Mouse (Mus musculus) right cerebral cortex, postnatal 14 days (tissue): ENCODE measurements around the gene Bloc1s4.

Source experiments
- DNase-seq: peaks from one replicate; pipeline ENCODE4 v3.0.0; 2022

Bloc1s4 gene

DNA sequence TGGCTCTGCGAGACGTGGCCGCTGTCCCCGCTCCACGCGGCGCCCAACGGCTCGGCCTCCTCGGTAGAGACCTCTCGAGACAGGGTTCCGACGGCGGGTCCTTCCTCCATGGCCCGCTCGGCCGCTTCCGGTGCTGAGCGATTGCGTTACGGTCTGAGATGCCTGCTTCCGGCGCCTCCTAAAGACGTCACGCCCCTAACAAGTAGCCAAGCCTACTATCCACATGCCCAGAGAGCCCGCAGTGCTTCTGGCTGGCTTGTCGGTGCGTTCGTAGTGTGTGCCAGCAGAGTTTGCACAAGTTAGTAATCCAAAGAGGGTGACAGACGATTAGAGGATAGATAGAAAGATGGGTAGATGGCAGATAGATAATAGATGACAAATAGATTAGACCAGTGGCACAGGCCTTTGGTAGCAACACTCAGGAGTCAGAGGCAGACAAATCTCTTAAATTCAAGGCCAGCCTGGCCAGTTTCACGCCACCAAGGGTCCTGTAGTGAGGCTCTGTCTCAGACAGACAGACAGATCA, at the start of gene Bloc1s4:
Gene Bloc1s4 (minus strand): TSS at position 115 of the 526 bp plus-strand sequence.
- peak; percentile 96 for DNase-seq

DNA sequence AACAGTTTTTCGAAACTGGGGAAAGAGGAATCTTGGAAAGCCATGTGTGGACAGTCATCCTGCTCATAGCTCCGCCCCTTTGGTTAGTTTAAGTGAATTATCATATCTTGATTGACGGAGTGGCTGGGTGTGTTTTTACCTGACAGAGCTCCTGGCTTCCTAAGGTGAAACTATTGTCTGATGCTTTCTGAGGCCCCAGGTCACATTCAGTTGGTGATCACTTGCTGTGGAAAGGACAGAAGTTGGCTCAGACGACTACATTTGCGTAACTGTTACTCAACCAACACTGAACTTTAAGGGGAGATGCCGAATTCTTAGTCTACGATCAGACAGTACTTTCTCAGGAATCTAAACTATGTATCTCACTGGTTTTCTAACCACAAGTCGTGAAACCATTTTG, 48.8 kb upstream of the Bloc1s4 start:
- DNase-seq = no peak

DNA sequence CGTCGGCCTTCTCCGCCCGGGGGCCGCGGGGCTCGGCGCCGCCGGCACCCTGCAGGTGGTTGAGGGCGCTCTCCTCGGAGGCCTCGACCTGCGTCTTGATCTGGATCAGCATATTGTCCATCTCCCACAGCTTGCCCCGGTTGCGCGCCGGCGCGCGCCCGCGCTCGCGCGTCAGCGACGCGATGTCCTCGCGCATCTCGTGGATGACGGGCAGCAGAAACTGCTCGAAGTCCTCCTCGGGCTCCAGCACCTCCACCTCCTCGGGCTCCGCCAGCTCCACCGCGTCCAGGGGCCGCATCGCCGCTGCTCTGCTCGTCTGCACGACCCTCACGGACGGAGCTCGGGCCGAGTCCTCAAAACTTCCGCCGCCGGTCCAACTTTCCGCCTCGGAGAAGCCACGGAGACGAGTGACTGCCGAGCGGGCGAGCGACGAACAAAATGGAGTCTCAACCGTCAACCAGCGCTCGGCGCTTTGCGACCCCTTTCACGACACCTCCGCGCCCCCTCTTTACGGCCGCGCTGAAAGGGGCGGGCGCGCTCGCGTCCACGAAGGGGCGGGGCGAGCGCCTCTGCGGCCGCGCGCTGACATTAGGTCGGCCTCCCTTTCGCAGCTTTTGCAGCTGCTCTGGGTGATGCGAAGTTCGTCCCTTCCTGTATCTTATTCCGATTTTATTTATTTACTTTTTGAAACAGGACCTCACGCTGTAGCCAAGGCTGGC, 48.0 kb upstream of the Bloc1s4 start, which contains the start of gene Mrfap1:
Gene Mrfap1 (minus strand): TSS at position 477 of the 719 bp plus-strand sequence.
- peak; percentile 91 for DNase-seq

DNA sequence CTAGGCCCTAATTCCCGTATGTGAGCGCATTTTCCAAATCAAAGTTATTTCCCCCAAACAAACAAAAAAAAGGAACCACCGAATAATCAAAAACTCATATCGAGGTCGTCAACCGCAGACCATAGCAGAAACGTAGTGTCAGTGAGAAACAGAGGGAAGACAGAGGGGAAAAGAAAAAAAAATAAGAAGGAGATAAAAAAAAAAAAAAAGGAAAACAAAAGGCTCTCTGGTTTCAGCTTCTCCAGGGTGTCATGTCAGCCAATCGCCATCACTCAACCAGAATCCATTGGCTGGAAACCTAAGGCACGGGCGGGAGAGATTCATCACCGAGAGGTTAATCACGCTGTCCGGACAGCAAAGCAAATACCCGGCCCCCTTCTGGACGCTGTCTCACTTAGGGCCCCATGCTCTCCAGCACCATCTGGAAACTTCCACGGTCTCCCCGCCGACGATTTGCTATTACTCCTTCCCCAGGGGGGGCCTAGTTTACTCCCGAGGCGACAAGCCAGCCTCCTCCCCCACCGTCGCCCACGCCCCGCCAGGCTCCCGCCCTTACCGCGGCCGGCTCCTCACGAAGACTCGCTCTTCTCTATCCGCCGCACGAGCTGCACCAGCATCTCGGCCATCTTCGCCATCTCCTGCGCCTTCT, 47.3 kb upstream of the Bloc1s4 start:
- peak; percentile 72 for DNase-seq

DNA sequence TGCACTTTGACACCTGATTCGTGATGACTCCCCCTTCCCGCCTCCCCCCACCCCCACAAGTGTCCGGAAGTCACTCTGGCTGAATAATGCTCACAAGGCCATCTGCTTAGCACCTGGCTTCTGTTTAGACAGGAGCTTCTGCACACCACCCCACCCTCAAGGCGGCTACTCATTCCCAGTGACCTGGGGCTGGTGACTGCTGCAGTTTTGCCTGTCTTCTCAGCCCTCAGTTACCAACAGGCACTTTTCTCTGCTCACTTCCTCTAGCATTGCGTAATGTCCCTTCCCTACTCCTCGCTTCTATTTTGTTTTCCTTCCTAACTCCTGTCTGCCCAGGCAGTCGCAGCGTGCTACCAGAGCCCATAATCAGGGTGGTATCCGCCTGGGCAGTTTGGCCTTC, 43.4 kb upstream of the Bloc1s4 start:
- no peak for DNase-seq

DNA sequence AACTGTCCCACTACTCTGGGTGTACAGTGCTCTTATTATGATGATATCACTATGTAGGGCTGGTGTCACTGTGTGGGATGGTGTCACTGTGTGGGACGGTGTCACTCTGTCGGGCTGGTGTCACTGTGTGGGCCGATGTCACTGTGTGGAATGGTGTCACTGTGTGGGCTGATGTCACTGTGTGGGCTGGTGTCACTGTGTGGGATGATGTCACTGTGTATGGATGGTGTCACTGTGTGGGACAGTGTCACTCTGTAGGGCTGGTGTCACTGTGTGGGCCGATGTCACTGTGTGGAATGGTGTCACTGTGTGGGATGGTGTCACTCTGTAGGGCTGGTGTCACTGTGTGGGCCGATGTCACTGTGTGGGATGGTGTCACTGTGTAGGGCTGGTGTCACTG, 37.6 kb upstream of the Bloc1s4 start:
- no peak for DNase-seq

DNA sequence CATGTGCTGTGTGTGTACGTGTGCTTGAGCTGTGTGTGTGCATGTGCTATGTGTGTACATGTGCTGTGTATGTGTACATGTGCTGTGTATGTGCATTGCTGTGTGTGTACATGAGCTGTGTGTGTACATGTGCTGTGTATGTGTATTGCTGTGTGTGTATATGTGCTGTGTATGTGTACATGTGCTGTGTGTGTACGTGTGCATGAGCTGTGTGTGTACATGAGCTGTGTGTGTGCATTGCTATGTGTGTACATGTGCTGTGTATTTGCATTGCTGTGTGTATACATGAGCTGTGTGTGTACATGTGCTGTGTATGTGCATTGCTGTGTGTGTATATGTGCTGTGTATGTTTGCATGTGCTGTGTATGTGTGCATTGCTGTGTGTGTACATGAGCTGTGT, 31.1 kb upstream of the Bloc1s4 start:
- no peak for DNase-seq

DNA sequence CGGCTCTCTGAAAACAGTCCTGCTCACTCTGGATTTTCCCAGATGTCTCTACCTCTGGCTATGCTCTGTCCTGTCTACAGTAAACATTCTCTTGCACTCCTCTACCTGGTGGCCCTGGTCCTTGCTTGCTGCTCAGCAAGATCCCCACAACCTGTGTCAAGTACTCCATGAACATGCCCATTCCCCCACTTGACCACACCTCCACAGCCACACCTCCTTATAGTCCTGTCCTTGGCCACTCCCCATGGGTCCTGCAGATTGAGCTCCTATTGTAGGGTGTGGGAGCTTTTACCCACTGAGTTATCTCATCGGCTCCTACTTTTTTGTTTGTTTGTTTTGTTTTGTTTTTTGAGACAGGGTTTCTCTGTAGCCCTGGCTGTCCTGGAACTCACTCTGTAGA, 30.5 kb upstream of the Bloc1s4 start:
- no peak for DNase-seq

DNA sequence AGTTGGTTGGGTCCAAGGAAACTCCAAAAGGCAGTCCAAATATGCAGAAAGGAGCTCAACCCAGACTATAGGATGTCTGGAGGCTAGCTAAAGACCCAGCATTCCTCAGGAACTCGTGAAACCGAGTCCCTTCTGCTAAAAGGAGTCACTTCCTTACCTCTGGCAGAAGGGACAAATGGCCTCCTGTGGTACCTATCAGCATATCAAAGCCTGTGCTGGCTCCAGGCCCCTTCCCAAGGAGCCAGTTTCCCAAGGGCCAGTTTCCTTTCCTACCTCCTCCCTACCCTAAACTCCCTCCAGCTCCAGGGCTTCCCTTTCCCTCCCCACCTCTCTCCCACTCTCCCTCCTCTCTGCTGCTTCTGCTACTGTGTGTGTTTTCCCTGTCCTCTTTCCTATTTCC, 28.7 kb upstream of the Bloc1s4 start:
- no peak for DNase-seq

DNA sequence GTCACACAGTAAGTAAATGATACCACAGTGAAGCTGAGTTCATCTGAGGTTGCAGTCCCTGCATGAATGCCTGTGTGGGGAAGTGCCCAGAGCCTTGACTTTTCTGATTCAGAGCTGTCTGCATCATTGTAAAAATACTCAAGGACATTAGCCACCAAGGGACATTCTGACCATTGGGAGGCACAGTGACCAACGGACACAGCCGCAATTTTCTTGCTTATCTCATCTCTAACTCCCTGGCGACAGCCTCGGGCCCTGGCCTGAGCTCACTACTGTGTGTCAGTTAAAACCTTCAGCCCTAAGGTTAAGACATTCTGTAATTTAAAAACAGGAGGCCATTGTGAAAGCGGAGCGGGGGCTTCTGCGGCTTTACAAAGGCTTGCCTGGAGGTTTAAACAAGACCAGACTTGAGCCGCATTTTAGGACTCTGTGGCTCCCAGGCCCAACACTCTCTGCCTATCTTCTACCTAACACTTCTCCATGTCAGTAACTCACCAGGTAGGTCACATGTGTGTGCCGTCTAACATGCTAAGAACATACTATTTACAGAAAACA, 27.6 kb upstream of the Bloc1s4 start:
- DNase-seq = no peak

DNA sequence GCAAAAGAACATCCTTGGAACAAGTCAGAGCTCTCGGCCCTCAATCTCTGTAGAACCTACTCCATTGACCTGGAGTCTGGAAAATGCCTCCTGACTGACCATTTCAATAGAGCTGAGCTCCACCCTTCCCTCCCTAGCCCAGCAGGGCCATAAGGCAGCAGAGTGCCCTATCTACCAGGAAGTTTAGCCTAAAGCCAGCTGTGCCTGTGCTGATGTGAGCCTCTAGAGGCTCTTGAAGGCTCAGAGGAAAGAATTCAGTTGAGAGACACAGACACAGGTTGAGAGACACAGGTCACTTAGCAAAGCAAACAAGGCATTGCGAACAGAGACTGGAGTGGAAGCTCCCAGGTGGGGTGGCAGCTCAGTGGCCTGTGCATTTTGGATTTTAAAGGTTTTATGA, 26.9 kb upstream of the Bloc1s4 start:
- DNase-seq = no peak

DNA sequence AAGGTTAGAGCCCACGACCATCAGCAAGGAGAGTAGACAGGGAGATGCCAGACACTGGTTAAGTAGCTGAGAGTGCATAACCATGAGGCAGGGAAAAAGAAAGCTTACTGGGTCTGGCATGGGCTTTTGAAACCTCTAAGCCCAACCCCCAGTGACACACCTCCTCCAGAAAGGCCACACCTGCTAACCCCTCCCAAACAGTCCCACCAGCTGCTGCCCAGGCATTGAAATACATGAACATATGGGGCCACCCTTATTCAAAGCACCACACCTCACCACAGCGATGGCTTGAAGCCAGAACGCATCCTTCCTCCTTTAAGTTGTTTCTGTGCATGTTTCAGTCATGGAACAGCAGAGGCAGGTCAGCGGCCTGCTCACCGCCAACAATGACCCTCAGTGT, 24.1 kb upstream of the Bloc1s4 start:
- DNase-seq = no peak

DNA sequence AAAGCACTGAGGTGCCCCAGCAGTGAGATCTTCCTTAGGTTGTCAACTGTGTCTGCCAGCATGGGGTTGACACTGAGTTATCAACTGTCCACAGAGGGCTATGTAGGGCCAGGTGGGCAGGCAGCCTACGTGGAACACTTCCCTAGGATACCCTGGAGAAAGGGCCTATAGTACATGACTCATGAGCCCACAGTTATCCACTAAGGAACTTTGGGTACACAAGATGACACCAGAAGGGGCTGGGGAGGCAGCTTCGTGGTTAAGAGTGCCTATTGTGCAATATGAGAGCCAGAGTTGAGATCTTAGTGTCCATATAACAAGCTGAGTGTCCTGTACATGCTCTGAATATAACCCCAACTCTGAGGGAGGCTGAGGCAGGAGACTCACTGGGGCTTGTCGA, 21.2 kb upstream of the Bloc1s4 start:
- no peak for DNase-seq

DNA sequence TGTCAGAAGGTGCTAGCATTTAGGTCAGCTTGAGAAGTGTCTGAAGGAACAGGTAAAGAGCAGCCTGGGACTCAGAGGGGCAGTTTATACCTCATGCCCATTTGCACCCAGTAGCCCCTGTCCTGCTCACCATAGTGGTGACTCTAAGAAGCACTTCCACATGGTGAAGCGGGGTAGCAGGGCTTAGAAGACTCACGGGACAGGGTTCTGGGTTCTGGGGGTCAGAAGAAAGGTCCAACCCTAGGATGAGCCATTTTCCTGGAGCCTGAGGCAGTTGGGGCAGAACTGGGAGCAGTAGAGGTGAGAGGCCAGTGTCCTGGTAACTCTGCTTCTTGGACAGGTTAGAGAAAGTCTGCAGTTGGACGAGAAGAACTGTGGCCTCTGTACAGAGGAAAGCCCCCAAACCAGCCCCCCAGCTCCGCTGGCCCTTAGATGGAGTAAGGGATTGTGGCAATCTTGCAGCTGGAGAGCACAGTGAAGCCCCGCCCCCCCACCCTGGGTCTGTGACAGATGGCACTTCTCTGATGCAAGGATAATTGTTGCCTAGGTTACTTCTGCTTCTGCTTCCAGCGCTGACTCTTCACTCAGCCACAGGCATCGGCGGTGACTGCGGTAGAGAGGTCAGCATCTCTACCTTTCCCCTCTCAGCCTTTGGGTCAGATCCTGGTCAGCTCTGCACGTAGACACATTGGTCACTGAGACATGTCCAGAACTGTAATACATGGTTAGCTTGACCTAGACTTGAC, 18.7 kb upstream of the Bloc1s4 start:
- DNase-seq = no peak

DNA sequence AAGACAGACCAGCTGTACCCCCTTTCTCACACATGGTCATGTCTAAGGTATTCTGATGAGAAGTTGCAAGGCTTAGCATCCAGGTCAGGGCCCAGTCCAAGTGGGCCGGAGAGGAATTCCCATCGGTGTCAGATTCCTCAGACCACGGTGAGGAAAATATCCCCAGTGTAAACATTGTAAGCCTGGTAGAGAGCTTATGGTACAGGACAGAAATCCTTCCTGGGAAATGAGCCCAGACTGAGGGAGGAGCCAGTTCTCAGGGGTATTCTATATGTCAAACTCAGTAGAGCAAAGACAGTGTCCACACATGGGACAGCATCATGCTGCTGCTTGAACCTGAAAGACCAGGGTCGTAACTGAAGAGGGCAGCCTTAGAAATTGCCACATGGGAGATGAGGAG, 11.4 kb upstream of the Bloc1s4 start:
- no peak for DNase-seq

DNA sequence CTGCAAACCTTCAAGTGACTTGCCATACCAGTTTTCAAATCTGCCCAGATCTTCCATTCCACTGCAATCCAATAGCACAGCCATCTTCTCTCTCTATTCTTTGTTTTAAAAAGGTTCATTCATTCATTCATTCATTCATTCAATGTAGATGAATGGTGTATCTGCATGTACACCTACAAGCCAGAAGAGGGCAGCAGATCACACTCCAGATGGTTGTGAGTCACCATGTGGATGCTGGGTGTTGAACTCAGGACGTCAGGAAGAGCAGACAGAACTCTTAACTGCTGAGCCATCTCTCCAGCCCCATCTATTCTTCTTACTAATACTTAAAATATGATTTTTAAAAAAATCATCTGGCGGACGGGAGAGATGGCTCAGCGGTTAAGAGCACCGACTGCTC, 8.6 kb upstream of the Bloc1s4 start:
- no peak for DNase-seq

DNA sequence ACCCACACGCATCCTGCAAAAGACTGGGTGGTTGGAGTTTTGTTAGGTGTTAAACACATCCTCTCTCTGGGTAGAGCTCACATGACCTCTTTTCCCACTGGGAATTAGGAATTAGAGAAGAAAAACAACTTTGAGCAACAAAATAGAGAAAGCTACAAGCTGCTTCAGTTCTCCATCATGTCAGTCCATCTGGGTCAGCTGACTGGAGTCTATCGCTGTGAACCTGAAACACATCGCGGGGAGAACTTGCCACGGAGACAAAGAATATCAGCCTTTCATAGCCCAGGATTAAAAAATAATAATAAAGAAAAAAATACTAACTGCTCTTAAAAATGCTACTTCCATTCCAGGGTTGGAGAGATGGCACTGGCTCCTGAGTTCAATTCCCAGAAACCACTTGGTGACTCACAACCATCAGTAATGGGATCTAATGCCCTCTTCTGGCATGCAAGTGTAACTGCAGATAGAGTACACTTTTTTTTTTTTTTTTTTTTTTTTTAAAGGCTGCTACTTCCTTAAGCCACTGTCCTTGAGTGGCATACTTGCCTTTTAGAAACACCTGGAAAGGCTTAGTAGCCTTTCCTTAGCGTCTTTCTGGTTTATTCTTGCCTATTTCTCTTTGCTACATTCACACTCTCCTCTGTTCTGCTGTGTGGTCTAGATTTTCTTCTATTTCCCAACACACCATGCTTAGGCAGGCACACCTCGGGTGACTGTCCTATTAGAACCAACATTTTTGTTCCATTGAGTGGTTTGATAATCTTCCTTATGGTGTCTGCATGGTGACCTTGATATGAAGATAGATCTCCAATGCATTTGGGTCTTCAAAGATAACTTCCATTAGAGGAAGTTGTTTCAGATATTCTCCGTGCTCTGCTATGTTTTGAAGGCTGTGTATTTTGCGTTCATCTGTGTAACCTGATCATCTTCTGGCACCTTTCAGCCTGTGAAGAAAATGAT, 1.9 kb upstream of the Bloc1s4 start:
- no peak for DNase-seq

DNA sequence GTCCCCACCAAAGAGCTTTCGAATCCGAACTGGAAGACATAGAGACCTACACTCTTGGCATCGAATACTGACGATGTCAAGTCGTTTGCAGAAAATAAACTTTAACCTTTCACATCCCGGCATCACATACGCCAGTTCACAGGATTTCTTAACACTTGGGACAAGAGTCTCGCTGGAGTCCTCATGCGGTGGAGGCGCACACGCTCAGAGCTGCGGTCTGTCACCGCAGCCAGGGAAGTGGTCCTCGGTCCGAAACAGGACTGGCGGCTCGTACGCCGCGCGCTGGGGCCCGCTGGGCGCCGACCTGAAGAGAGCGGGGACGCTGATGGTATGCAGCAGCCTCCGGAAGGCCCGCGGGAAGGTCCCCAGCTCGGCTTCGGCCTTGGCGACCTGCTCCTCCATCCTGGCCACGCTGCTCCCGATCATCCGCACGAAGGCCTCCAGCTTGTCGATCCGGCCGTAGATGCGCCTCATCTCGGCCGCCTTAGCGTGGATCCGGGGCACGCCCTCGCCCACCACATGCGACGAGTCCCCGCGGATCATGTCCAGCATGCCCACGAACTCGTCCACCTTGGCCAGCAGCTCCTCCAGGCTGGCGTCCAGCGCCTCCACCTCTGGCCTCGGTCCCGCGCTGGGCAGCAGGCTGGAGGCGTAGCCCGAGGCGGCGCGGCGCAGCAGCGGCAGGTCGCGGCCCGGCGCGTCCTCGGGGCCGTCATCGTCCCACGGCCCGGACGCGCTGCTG, 485 bp downstream of the Bloc1s4 start:
- peak; percentile 22 for DNase-seq

DNA sequence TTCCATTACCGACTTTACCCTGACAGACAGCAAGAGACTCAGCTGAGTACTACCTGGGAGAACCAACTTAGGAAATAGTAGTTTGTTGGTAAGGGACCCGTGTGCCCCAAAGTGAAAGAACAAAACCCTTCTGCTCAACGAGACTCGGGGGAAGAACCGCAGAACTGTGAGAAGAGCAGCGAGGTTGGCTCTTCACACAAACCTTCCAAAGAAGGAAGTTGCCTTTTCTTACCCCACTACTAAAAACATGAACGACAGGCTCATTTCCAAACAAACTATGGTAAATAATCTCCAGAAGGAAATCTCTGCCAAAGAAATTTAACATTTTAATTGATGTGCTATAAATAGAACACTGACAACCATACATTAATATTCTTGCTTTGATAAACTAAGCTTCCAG, 1.4 kb downstream of the Bloc1s4 start:
- no peak for DNase-seq

DNA sequence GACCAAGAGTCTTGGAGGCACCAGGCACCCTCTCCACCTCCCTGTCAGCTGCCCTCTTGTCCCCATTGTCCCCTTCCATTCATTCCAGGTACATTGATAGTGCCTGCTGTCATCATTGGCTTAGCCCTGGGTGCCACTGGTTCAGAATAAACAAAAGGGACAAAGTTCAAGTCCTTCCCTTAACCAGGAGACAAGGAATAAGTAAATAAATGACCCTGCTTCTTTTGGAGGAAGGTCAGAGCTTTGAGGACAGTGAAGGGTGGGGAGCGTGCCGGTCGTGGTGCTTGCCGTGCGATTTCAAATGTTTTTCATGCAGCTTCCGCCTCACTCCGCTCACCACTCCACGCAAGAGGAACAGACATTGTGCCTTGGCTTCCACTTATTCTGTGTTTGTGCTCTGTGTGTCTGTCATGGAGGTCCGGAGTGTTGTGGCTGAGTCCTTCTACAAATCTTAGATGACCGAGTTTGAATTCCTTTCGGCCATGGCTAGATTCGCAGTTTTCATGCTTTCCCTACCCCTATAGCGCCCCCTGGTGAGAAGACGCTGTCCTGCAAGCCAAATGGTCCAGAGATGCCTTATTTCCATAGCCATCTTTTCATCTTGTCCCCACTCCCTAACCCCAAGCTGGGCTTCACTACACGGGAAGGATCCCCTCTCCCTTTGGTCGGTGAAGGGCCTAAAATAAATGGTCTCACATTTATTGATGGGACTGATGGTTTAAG, 6.2 kb downstream of the Bloc1s4 start:
- DNase-seq = peak; percentile 83

DNA sequence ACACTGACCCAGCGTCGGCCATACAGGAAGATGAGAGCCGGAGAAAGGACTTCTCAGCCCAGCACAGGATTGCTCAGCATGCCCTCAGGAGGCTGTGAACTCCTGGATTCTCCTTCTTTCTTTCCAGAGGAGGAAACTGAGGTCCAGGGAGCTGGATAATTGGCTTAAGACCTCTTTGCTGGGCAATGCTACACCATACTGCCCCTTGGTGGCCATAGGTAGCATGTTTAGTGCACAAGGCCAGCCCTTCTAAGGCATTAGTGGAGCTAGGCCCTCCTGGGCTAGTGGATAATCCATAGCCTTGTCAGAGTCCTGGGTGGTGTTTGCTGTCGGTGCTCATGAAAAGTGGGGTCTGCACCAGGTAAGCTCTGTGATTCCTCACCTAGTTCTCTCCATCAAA, 8.6 kb downstream of the Bloc1s4 start:
- peak; percentile 24 for DNase-seq
